Mouse (Mus musculus) myocyte (in vitro differentiated cells): Measurements from ENCODE around the gene Nol4l.

ENCODE experiments used
- CEBPB ChIP-seq: IDR thresholded peaks from 2 replicates; pipeline ENCODE4 v1.6.1; 2011; ENCODE audit warnings: mild to moderate bottlenecking, moderate library complexity; ENCODE audit not compliant: poor library complexity, insufficient read depth, severe bottlenecking
- E2F4 ChIP-seq: IDR thresholded peaks from one replicate; pipeline ENCODE4 v1.6.1; 2011; ENCODE audit warnings: mild to moderate bottlenecking, control low read depth, moderate library complexity; ENCODE audit not compliant: insufficient read depth
- POLR2A ChIP-seq: IDR thresholded peaks from one replicate; pipeline ENCODE4 v1.6.1; 2011; ENCODE audit warnings: low read depth, mild to moderate bottlenecking, control low read depth, moderate library complexity; ENCODE audit not compliant: insufficient read length
- POLR2AphosphoS2 ChIP-seq: IDR thresholded peaks from one replicate; pipeline ENCODE4 v1.6.1; 2011; ENCODE audit warnings: low read depth, control low read depth; ENCODE audit not compliant: insufficient read length
- TCF12 ChIP-seq: IDR thresholded peaks from one replicate; pipeline ENCODE4 v1.6.1; 2011; ENCODE audit warnings: mild to moderate bottlenecking, control low read depth; ENCODE audit not compliant: poor library complexity, insufficient read depth, severe bottlenecking
- TCF3 ChIP-seq: IDR thresholded peaks from one replicate; pipeline ENCODE4 v1.6.1; 2011; ENCODE audit warnings: low read depth, control low read depth; ENCODE audit not compliant: insufficient read length
- USF1 ChIP-seq: IDR thresholded peaks from one replicate; pipeline ENCODE4 v1.6.1; 2011; ENCODE audit warnings: low read depth, mild to moderate bottlenecking, control low read depth, moderate library complexity

DNA sequence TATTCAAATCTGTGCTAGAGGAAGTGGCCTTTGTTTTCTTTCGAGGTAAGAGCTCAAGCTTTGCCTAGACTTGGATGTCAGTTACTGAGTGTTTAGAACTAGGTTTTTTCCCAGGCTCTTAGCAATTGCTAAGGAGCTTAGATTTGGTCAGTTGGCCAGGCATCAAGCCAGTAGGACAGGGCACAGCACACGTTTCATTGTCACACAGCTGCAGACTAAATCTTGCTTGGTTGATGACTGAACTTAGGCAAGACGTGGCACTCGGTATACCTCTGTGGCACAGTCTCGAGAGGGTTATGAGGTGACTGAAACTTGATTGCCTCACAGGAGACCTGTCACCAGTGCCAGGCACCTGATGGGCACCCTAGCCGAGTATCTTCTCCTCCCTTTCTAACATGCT, 122.9 kb downstream of the Nol4l start:
- TF ChIP-seq E2F4, result no peak
- no peak for TF ChIP-seq TCF12
- TF ChIP-seq USF1, result no peak
- no peak for TF ChIP-seq CEBPB
- TF ChIP-seq TCF3, result no peak
- TF ChIP-seq POLR2A, result no peak
- TF ChIP-seq POLR2AphosphoS2, result peak; percentile 51
